Mouse (Mus musculus) spleen, adult 2 months (tissue): ENCODE measurements around the gene Stard3.

Experiments
- CTCF ChIP-seq: fragments of 200-500 bp; IDR thresholded peaks from 2 replicates; pipeline ENCODE4 v1.5.1; 2011; ENCODE audit warnings: mild to moderate bottlenecking, inconsistent platforms; ENCODE audit not compliant: insufficient read depth, insufficient read length, insufficient replicate concordance; ENCODE audit errors: extremely low read depth
- POLR2A ChIP-seq: fragments of 200-500 bp; IDR thresholded peaks from 2 replicates; pipeline ENCODE4 v1.6.1; 2011; ENCODE audit warnings: low read depth, low read length, inconsistent platforms

DNA sequence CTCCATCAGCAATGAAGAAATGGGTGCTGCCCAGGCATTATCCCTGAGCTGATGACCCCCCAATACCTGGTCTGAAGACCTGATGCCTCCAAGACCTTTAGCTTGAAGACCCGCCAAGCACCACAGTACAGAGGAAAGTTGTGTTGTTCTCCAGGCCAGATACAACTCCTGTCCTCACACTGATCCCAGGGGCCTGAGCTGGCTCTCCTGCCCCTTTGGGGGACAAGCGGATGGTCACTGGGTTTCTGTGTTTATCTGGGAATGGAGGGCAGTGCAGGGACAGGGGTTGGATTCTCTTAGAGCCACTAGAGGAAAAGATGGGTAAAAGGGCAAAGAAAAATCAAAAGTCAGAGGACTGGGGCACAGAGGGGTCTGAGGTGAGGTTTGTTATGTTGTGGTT is 38.2 kb upstream of the Stard3 start:
- no peak for TF ChIP-seq CTCF
- no peak for TF ChIP-seq POLR2A
